Mouse (Mus musculus): ENCODE measurements around the gene Lrba.

DNA sequence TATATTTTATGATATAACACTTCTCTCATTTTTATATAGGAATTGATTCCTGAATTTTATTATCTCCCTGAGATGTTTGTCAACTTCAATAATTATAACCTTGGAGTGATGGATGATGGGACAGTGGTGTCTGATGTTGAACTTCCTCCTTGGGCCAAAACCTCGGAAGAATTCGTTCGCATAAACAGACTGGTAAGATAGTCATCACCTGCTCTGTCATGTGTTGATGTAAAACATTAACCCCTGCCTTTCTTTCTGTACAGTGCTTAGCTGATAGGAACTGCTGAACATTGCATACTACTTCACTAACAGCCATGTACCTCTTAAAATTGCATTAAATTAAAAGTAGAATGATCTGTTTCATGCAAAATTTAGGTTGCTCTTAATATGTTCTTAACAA is 439.9 kb downstream of the Lrba start:
- TF ChIP-seq CTCF (IDR thresholded peaks at IDR 0.05; ENCODE audit: control insufficient read depth, insufficient read depth, insufficient replicate concordance, low read depth, low read length) (no peak), POLR2A (IDR thresholded peaks at IDR 0.05; ENCODE audit: control insufficient read depth, low read depth, low read length) (no peak)

Measured in testis, adult 2 months (tissue).